Mouse (Mus musculus) cortical plate, adult 2 months (tissue): Measurements from ENCODE around the gene Ndc1. TPM values are rescaled to one million over a fixed set of nuclear protein-coding genes. Genes with fewer than 3 reads are reported as not detected.
A peak's percentile ranks its signal among the peaks of the same experiment; 100 is the strongest.

Experiments used
- H3K27ac ChIP-seq: fragments of 200-500 bp; 2 replicates; pipeline ENCODE4 v1.5.1; 2012; ENCODE audit warnings: low read length, control low read depth, inconsistent platforms; ENCODE audit not compliant: insufficient read depth
- H3K4me1 ChIP-seq: fragments of 200-500 bp; 2 replicates; pipeline ENCODE4 v1.6.1; 2011; ENCODE audit warnings: low read length; ENCODE audit not compliant: control insufficient read depth, insufficient read depth
- H3K4me3 ChIP-seq: fragments of 200-500 bp; 2 replicates; pipeline ENCODE4 v1.5.1; 2011; ENCODE audit warnings: mild to moderate bottlenecking, low read length, control low read depth; ENCODE audit not compliant: insufficient read depth
- CTCF ChIP-seq: fragments of 200-500 bp; IDR thresholded peaks from 2 replicates; pipeline ENCODE4 v1.5.1; 2011; ENCODE audit warnings: mild to moderate bottlenecking, control low read depth, low read length; ENCODE audit not compliant: insufficient read depth; ENCODE audit errors: extremely low read depth
- POLR2A ChIP-seq: fragments of 200-500 bp; IDR thresholded peaks from 2 replicates; pipeline ENCODE4 v1.6.1; 2011; ENCODE audit warnings: mild to moderate bottlenecking, low read length, control low read depth; ENCODE audit not compliant: insufficient read depth; ENCODE audit errors: extremely low read depth
- polyA plus RNA-seq: library from polyadenylated mRNA; depleted of rRNA; stranded (reverse); fragments of >200 nt; gene quantifications from 2 replicates; pipeline ENCODE4 v1.2.3, GENCODE M21; 2012

Ndc1 gene
- polyA plus RNA-seq, 1 experiment, result 11.4 TPM

DNA sequence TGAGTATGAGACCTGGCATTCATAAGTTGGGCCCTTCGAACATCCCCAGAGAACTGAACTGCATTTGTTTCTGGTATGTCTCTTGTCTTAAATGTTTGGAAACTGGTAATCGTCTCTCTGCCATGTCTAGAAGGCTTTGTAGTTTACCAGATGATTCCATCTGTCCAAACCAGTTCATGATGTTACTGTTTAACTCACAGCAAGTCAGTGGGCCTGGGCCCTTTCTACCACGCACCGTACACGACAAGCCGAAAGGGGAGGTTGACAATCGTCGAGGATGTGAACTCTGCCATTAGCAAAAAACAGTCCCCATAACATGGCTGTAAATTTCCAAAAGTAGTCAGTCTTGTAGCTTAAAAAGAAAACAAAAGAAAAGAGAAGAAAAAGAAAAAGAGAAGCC, 71.2 kb downstream of the Ndc1 start:
- no peak for TF ChIP-seq POLR2A
- no peak for TF ChIP-seq CTCF
- H3K4me3 ChIP-seq, result no peak overlapping the region
- no peak overlapping the region for H3K27ac ChIP-seq
- no peaks in the 10 kb centered on the region for H3K4me1 ChIP-seq

DNA sequence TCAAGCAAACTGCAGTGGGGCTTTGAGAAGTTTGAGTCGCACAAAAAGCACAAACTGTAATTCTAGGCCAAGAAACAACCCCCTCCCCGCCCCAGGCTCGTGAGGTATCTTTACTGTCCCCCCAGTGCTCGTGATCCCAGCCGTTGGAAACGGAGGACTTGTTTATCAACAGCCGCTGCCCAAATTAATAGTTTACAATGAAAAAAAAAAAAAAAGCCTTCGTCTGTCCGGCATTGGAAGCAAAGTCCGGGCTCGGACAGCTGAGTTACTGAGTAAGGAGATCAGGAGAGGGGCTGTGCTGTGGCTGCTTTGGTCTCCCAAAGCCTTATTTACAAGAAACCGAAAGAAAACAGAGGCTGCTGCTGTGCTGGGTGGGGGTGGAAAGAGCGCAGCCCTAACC, 72.7 kb downstream of the Ndc1 start:
- Histone ChIP-seq H3K4me1 (no peaks in the 10 kb centered on the region), H3K27ac (no peak overlapping the region), H3K4me3 (no peak overlapping the region)
- no peak for TF ChIP-seq POLR2A

DNA sequence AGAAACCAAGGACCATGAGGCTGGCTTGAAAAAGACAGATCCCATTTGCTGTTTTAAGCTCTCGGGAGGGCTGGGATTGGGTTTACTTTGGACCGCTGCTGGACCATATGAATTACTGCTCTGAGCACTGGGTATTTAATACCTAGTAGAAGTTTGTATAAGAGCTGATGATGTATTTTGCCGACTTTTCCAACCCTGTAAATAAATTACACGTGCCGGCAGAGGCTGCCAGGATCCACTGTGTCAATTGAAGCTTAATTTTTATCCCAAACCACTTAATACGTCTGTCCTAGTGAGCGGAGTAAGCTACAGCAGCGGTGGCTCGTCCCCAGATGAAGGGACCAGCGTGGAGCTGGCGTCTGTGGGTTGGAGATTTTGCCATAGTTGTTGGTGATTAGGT, 74.7 kb downstream of the Ndc1 start:
- TF ChIP-seq CTCF (no peak), POLR2A (no peak)
- no peak overlapping the region for H3K4me3 ChIP-seq
- no peaks in the 10 kb centered on the region for H3K4me1 ChIP-seq
- H3K27ac ChIP-seq, result no peak overlapping the region

DNA sequence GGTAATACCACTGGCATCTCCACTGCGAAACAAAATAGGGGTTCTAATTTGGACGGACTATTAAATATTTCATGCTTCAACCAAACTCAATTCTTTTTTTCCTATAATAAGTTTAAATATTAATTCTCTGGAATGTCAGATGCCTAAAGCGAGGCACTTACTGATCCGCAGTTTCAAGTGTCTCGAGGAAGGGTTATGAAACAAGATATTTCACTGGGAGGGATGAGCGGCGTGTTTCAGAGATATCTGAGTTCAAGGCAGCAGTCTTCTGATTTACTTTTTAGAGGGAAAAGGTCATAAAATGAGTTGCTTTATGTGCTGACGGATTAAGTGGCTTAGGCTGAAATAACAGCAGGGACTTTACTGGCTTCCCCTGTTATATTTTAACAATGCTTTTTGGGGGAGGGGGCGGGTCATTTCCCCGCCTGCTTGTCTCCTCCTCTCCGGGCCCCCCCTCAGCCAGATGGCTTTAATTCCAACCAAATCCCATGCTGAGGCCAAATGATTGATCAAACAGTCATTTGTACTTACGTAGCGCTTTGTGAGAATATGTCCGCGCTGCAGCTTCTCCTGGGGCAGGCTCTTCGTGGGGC, 75.4 kb downstream of the Ndc1 start:
- Histone ChIP-seq H3K27ac (no peak overlapping the region), H3K4me1 (no peaks in the 10 kb centered on the region), H3K4me3 (no peak overlapping the region)
- no peak for TF ChIP-seq CTCF
- no peak for TF ChIP-seq POLR2A

DNA sequence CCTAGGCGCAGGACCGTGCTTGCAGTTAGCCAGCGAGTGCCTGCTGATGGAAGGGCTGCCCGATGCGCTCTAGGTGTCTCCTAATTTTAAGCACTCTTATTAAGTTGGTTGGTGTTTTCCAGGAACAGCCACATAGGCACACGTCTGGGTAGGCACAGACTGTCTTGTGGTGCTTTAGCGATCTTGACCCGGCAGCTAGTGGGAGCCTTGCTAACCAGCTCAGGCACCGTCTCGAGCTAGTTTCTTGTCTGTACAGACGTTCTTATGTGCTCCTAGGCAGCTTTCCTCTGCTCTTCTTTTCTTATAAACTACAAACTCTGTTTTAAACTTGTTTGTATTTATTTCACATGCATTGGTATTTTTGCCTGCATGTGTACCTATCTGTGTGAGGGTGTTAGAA, 76.0 kb downstream of the Ndc1 start:
- Histone ChIP-seq H3K27ac (no peak overlapping the region), H3K4me3 (no peak overlapping the region), H3K4me1 (no peaks in the 10 kb centered on the region)
- no peak for TF ChIP-seq POLR2A
- TF ChIP-seq CTCF, result no peak

DNA sequence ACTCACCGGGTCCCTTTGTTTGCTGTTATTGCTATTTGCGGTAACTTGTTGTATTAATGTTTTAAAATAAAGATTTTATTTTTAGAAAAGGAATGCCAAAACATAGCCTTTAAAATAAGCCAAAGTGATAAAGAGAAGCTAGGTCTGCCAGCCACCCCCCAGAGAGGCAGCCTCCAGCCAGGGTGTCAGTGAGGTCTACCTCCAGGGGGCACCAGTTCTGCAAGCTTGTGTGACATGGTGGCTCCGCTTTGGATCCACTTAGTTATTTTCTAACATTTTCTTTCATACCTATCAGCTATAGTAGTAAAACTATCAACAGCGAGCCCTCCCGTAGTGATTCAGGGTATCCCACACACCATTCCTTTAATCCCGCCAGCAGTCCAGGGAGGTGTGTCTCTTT, 80.9 kb downstream of the Ndc1 start:
- no peaks in the 10 kb centered on the region for H3K4me1 ChIP-seq
- no peak overlapping the region for H3K27ac ChIP-seq
- TF ChIP-seq CTCF, result 0 out of 2 replicates have a peak, but pooled peaks have one; percentile 14
- TF ChIP-seq POLR2A, result no peak
- no peak overlapping the region for H3K4me3 ChIP-seq

DNA sequence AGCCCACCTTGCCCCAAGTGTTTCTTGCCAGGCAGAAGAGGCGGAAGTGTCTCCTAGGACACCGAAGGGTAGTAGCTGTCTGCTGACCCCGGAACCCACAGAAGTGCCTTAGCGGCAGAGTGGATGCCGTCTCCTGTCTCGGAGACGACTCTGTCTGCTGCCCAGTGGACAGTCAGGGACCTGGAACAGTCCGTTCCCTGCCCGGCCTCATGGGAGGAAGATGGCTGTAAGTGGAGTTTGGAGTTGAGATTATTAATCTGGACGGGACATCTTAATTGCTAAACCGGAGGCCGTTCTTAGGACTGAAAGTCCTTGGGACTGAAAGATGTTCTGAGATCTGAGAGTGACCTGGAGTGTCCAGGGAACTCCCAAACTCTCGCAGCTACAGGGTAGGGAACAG, 81.9 kb downstream of the Ndc1 start:
- Histone ChIP-seq H3K27ac (no peak overlapping the region), H3K4me1 (no peaks in the 10 kb centered on the region), H3K4me3 (no peak overlapping the region)
- no peak for TF ChIP-seq CTCF
- no peak for TF ChIP-seq POLR2A

DNA sequence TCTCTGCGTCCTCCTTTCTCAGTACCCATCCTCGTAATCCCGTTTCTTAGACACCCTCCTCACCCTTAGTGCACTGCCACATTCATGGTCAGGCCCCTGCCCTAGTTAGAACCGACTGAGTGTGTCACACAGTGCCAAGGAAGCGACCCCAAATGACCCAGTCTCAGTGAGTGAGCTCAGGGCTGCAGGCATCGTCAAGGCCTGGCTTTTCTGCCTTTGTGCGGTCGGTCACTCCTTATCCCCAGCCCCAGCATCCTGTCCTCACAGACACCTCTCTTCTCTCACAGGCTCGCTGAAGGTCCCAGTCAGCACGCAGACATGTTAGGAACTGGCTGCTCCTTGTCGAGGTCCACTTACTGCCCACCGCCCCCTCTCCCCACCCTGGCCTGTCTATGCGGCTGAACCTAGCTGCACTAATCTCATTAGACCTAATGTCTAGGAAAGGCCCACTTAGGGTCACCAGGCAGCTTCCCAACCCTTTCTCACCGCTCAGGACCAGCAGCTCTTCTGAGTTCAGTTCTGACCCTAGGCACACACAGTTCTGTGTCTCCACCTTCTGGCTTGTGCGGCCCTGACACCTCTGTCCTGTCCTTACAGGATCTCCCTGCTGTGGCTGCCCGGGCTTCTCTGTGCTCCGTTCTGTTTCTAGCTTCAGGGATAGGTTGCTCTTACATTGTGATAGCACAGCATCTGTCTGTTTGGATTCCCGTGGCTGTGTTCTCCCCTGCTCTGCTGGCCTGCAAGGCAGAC, 84.9 kb downstream of the Ndc1 start:
- TF ChIP-seq CTCF, result no peak
- no peak for TF ChIP-seq POLR2A
- Histone ChIP-seq H3K27ac (no peak overlapping the region), H3K4me3 (no peak overlapping the region), H3K4me1 (no peaks in the 10 kb centered on the region)

DNA sequence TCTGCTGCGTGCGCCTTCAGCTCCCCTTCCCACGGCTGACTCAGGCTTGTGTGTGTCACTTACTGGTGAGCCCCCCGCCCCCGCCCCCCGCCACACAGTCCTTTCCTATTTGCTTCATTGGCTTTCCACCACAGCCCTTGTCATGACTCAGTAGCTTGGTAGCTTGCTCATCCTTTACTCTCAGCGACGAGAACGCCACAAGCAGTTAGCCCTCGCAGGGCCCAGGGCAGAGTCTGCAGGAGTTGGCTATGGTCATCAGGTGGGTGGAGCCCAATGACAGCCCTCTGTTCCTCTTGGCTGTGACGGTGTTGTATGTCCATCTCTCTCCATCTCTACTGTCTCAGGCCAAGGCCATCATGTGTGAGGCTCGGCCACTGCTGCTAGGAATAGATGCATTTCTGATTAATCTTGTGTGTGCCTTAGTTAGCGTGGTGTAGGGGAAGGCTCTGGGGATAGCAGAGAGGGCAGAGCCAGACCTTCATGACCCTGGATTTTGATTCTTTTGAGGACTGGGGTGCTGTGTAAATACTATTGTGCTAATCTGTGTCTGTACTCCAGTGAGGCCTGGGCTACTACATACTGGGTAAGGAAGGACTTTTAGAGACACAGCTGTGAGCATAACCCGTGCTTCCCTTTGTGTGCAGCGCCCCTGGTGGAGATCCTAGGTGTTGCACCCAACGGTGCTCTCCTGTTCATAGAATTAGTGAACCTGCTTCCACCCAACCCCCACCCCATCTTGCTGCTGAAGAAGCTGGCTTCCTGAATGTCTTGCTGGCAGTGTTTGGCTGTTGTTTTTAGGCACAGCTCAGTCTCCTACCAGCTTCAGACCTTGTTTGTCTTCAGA, 85.8 kb downstream of the Ndc1 start:
- TF ChIP-seq CTCF (peak; percentile 85), POLR2A (no peak)

More for the DNA sequence above, 85.8 kb downstream of the Ndc1 start:
- Histone ChIP-seq H3K27ac (no peak overlapping the region), H3K4me3 (no peak overlapping the region), H3K4me1 (no peaks in the 10 kb centered on the region)
